Mouse (Mus musculus) mature B cell (primary cell): ENCODE data around the gene Dok5.

Experiments used
- in situ Hi-C: fragments of 300-500 bp; cut with MboI; formaldehyde crosslinking; loops from 2 replicates; pipeline ENCODE4 v1.14.3; 2019

Gene Dok5

DNA sequence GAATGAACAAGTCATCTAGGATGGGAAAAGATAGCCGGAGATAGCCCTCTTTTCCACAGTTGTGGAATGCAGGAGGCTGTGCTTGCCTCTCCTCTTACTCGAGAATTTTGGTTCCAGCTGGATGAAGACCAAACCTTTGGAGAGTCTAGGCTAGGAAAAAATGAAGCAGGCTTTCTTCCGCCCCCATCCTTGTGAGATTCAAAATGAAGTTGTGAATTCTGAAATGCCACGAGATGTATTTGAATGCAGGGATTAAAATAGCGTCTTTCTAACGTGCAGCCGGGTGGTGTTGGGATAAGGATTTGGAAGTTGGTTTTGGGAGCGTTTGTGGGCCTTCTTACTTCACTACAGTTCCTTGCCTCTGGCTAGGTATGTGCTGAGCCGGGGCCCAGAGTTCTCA lies 6.8 kb downstream of the Dok5 start:
- in situ Hi-C loops = no loop called here

DNA sequence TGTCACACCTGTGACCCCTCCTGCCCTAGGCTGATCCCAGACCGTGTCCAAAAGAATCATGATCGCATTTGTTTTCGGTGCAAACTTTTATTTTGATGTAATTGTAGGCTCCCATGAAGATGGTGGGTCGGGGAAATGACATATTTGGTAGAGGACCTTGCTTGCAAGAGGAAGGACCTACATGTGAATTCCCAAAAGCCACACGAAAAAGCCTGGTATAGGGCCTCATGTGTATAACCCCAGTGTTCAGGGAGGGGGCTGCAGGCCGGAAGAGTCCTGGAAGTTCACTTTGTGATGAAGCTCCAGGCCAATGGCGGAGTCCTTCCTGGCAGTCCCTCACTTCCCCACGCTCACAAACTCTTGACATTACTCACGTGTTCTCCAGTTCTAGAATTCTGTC lies 7.3 kb downstream of the Dok5 start:
- in situ Hi-C loops = no loop called here

DNA sequence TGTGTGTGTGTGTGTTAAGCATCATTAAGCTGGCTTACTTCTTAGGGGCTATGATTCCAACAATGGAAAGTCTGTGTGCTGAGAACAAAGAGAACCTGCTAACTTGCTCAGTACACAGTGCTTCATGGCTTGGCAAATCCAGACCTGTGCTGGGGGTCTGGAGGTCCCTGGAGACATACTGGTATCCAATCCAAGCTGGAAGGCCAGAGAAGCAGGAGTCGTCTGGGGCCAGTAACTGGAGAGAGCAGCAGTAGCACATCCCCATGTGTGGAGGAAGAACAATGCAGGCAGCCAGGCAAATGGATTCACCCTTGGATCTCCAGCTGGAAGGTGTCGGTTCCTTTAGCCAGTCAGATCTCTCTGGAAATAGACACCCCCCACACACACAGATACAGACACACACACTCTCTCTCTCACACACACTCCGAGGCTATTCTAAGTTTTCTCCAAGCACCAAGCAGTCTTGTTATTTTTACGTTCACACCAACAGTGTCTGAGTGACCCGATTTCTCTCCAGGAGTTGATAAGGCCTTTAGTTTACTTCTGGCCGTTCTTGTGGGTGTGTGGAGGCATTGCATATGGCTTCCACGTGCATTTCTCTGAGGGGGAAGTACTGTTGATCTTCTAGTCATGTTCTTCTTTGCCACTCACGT lies 8.2 kb downstream of the Dok5 start:
- in situ Hi-C loops = no loop called here

DNA sequence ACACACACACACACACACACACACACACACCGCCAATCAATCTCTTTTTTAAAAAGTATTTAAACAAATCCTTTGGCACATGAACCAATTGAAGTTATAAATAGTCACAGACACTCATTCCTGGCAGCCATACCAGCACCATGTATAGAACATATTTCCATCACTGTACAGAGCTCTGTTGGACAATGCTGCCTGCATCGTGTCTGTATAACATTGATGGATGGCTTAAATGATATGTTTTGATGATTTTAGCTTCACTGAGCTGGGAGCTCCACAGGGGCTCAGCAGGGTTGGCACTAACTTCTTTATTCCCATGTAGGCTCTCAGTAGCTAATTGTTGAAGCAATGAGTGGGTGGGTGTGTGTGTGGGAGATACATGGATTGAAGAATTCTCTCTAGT lies 11.9 kb downstream of the Dok5 start:
- in situ Hi-C loops = no loop called here

DNA sequence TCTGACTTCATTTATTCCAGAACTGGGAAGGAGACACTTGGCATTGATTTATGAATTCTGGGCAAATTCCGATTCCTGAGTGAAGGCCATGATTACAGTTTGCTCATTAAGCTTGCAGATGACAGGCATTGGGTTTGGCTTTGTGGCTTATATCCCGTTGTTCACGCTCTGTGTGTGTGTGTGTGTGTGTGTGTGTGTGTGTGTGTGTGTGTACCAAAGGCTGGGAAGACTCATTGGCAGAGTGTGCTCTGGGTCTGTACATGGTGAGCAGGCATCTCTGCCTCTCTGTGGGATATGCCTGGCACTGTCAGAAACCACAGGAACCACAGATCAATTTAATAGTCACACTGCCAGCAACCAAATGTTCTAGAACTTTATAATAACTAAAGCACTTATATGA lies 17.3 kb downstream of the Dok5 start:
- in situ Hi-C loops = no loop called here

DNA sequence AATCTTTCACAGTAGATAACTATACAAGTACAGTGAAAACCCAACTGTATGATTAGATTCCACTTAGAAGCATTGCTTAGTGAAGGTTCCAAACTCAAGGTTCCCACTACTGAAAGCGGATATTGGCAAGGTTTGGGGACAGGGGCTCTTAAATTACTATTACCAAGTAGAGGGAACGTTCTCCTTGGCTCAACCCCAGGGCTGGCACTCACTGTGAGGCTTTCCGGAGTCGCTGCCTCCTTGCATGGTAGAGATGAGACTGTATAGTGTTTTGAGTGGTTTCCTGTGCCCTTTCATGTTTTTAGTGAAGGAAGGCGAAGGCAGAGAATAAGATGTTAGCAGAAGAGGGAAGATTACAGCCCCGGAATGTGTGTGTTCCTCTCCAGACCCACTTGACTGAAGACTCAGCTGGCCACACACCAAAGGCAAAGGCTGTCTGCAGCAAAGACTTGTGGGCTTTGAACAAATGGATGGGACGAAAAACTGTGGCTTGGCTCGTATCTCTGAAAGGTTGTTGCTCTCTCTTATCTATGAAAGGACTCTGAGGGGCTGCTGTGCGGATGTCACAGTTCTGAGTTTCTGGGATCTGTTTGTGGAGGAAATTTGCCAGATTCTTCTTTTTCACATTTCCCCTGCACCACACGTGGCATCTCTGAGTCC lies 20.7 kb downstream of the Dok5 start:
- in situ Hi-C loops = no loop called here

DNA sequence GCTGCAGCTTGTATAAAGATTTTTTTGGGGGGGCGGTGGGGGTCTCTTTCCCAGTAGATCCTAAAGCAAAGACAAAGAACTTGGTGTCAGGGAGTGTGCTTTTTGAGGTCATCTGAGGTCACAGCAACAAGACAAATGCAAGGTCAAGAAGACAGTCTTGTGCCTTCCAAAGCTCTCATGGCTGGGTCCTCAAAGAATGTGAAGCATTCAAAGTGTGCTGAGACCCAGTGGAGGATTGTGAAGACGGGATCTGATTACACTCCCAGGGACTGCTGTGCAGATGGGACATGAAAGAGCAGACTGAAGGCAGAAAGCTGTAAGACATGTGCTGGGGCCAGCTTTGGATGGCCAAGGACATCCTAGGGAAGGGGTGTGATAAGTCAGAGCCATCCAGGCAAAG lies 24.2 kb downstream of the Dok5 start:
- in situ Hi-C loops = no loop called here

DNA sequence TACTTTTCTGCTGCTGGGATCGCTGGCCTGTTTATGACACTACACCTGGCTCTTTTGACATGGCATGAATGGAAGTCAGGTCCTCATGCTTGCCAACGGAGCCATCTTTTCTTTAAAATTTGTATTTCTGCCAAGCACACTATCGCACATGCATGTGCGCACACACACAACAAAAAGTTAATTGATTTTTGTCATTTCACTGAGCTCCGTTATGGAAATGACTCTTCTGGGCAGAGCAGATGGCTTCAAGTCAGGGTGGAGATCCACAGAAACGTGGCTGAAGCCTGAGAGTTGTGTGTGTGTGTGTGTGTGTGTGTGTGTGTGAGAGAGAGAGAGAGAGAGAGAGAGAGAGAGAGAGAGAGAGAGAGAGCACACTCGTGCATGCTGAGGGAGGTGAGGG lies 25.1 kb downstream of the Dok5 start:
- in situ Hi-C loops = no loop called here

DNA sequence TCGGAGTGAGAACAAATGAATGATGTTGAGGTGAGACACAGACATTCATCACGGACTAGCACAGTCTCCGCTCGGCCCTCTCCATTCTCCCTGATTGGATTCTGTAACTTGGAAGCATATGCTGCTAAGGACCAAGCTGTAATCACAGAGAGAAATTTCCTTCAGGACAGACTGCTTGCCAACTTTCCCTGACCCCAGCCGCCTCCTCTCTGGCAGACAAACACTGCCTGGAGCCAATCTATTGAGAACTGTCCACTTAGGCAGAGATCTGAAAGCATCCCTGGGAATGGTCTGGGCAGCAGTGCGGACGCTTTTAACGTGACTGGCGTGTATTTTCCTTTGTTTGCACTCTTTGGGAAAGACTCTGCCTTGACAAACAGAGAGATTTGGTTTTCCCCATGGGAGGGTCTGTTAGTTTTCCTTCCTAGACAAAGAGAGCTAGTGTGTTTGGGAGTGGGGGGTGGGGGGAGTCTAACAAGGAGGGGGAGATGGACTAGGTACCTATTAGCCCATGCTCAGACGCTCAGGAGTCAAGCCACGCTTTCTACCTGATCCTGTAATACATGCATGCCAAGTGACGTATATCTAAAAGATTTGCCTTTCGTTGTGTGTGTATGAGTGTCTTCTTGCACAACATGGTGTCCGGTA lies 25.7 kb downstream of the Dok5 start:
- in situ Hi-C loops = no loop called here

DNA sequence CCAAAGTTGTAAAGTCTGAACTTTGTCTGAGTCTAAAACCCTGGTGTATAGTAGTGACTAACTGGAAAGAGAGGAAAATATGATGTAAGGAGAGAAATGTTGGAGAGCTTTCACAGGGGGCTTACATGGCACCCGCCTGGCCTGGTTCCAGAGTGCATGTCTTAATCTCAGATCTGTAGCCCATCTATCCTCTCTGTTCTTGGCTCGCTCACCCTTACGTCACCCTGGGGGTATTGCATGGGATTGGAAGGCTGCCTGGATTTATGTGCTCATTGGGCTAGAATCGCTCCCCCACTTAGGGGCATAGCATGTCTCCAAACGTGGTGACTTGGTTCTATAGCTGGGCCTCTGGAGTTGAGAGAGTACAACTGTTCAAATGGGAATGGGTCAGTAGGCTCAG lies 26.6 kb downstream of the Dok5 start:
- in situ Hi-C loops = no loop called here

DNA sequence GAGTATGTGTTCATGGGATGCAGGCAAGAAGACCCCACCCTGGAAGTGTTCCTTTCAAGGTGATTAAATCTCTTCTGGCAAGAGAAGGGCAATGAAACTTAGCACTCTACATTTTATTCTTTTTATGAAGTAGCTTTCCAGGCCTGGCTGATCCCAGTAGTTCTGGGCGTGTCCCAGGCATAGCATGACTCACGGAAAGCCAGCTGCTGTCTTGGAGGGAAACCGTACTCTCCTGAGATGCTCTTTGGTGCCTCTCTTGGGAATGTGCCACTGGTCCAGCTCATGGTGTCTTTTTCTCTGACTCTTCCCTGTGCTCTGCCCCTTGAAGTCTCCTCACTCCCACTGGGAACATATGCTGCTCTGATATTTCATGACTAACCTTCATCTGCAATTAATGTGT lies 33.1 kb downstream of the Dok5 start:
- in situ Hi-C loops = no loop called here

DNA sequence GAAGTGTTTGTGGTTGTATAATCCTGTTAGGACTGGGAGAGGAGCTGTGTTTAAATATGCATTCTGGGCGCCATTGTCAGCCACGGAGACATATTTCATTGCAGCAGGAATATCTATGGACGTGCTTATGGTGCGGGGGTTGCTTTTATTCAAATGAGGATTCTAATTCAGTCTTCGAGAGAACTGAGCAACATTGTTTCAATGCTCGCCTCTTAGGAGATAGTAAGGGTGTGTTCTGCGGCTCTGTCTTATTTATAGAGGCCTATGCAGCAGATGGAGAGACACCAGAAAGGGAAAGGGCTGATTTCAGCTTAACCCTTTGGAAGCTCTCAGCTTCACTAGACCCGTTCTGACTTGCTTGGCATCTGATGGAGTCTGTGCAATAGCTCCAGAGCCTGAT lies 35.6 kb downstream of the Dok5 start:
- in situ Hi-C loops = no loop called here

DNA sequence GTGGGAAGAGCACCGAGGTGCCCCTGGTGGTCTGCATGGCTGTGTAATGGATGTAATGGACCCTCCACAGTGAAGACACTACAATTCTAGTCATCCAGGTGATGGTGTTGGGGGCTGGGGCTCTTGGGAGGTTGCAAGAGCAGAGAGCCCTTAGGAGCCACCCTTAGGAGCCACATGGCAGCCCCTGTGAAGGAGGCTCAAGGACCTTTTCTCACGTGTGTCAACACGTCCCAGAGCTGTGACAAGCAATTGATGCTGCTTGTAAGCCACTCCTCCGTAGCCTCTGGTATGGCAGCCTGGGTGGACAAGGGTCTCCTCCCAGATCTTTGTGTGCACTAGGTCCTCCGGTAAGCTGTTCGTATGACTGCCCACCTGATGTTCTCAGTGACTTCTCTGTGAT lies 37.1 kb downstream of the Dok5 start:
- in situ Hi-C loops = no loop called here

DNA sequence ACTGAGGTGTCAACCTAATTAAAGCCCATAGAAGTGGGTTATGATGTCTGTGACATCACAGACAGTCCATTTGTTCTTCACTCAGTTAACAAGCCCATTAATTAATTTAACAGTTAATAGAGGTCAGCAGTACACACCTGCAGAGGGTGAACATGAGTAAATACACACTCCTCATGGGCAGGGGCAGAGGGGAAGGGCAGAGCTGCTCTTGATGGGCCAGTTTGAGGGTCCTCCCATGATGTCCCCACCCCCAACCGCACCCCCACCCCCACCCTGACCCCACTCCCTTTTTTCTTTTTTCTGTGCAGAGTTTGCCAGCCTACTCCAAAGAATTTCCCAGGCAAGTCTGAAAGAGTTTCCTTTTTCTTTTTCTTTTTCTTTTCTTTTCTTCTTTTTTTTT lies 39.9 kb downstream of the Dok5 start:
- in situ Hi-C loops = no loop called here

DNA sequence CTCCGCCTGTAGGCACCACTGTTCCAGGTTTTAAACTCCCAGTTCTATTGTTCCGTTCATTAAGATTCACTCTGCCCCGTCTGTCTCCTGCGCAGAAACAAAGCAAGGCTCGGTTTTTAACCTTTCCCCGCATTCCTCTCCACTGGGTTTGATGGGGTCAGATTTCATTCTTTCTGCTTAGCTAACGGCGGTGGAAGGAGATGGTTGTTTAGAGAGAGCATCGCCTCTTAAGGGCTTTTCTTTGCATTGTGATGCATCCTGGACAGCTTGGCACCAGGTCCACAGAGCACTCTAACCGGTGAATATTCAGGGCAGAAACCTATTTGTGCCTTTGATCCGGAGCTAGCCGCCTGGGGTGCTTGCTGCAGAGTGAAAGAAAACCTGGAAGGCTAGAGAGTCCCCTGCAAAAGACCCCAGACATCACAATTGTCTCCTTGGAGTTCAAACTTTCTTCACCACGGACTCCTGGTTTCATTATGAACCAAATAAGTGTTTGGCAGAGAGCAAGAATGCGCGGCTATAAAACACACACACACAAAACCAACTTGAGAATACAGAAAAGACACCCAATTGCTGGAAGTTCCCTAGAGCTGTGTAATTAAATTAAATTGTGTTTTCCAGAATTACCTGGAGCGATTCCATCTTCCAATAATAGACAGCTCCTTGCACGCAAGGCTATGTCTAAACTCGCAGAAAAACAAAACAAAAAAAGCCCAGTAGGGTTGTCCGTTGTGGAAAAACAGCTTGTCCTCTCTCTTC lies 40.7 kb downstream of the Dok5 start:
- in situ Hi-C loops = no loop called here

DNA sequence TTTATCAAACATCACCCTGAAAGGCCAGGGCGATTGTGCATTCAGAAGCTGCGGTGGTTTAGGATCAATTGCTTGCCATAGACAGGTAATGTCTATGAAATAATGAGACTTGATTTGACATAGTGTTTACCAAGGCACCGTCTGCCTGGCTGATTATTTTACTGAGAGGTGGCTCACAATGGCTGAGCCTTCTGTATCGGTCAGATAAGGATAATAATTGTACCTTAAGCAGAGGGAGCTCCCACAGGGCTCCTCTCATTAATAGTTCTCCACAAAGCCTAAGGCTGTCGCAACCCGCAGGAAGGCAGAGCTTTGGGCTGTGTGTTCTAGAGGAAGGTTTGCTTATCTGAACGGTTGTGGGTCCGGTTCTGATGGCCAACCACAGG lies 41.3 kb downstream of the Dok5 start:
- in situ Hi-C loops = no loop called here

DNA sequence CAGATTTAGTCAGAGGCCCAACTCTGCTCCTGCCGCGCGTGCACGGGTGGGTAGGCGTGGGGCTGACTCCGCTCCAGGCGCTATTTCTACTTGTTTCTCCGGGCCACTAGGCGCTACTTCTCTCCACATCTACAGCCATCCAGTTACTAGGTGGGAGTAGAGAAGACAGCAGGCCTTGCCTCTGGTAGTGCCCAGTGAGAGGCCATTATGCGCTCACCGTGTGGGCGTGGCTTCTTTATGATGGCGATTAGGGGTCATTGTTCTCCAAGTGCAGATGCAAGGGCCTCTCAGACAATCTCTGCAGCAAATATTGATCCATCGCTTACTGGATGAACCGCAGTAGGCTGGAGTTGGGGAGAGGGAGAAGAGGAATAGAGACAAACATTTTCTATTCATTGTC lies 44.0 kb downstream of the Dok5 start:
- in situ Hi-C loops = no loop called here

DNA sequence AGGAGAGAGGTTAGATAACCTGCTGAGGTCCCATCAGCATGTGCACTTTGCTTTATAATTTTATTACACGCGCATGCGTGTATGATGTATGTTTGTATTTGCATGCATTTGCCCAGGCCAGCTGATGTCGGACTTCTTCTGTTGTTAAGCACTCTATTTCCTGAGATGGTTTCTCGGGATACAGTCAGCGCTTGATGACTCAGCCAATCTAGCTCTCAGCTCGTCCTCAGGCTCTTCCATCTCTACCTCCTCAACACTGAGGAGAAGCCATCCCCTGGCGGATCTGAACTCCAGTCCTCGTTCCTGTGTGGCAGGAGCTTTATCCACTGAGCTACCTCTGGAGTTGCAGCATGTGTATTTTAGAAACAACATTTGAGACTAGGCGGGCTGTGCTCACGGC lies 44.5 kb downstream of the Dok5 start:
- in situ Hi-C loops = no loop called here

DNA sequence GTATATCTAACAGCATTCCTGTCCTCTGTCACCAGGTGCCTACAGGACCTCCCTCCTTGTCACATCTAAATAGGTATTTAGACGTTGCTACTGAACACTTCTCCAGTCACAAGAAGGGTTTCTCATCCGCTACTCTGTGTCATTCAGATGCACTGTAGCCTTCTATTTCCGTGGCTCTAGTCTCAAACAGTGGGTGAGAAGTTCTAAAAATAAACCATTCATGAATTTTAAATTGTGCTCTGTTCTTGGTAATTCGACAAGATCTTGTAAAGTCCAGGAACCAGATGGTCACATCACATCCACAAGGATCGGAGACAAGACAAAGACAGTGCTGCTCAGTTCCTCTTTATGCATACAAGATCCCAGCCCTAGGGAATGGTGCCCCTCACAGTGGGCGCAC lies 46.0 kb downstream of the Dok5 start:
- in situ Hi-C loops = no loop called here

DNA sequence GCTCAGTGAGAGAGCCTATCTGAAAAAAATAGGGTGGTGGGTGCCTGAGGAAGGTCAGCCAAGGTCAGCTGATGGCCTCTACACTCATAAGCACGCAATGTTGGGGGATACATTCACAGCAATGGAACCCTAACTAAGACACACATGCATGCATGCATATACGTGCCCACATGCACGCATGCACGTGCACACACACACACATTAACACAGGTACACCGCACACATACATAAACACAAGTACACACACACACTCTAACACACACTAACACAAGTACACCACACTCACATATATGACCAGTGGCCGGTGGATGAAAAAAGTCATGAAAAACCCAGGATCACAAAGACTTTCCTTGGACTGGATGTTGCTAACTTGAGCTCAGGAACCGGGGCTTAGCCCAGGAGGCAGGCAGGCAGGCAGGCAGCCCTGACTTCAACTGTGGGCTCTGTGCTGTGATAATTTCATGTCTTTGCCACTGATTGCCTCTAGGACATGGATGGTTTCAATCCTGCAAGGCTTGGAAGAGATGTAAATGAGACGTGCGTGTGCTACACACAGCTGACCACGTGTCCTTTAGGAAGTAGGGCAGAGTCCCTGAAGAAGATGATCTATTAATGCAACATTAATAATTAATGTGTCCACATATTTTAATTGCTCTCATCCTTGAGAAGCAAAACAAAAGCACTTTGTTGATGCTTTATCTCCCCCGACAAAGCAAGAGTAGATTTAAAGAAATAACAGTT lies 48.6 kb downstream of the Dok5 start:
- in situ Hi-C loops = no loop called here

DNA sequence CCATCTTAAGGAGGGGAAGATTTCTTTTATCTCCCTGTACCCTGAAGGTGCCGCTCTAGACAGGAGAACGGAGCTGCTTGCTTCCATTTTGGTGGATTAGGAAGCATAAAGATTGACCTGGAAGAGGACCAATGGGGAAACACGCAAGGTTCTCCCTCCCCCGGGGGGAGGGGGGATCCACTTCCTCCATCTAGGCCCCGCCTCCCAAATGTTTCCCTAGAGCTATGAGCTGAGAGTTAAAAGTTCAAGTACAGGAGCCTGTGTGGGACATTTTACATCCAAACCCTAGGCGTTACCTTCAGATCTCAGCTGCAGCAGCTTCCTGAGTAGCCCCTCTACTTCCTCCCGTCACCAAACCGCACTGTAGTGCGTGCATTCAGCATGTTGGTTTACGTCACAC lies 56.5 kb downstream of the Dok5 start:
- in situ Hi-C loops = no loop called here

DNA sequence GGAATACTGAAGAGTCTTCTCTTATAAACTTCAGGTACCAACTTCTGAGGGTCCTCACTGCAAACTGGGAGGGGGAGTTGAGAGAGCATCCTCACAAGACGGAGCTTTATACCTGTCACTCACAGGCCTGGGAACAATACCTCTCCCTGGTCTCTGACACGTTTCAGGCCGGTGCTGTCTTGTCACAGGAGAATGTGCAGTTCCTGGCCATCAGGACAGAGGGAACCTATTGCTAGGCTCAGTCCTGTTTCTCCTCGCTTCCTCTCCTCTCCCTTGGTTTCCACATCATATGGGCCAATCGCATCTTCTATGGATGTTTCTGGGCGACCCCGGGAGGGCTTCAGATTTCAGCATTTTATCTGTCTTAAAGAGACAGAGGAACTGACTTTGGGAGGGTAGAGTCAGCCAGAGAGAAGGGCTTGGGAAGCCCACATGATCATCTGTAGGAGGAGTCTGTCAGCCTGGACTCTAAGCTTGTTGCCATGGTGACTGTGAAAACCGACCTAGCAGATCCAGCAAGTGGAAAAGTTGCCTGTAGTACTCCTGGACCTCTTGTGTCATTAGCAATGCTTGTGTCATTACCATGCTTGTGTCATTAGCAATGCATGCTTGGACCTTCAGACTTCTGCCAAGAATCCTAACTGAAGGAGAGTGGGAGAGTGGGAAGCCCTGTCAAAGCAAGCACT lies 59.9 kb downstream of the Dok5 start:
- in situ Hi-C loops = no loop called here
